In genomic region chr4:89776269-89776668, GRCm38 (mm10) we compare ENCODE assay signal across 20 mouse cellular contexts.
A peak's percentile ranks its signal among the peaks of the same experiment; 100 is the strongest.
DNase-seq lines count a peak whose midpoint lies in the region; ATAC-seq lines count a peak whose summit lies in the region.
"Had no signal": no experiment of that assay in that cellular context is flagged by ENCODE, and none has a peak within 500 bp of the region (broad histone marks: within the 10 kb centered on the region; RNA-seq: fewer than 3 reads in every experiment).

No protein-coding gene starts in this region.

- WGBS in embryonic facial prominence, embryonic 14.5 days, result 53% methylated on average over 10 of the region's 10 CpGs
- 61% methylated on average over 10 of the region's 10 CpGs for WGBS in embryonic facial prominence, embryonic 10.5 days
- WGBS in heart, embryonic 10.5 days, result 64% methylated on average over 10 of the region's 10 CpGs

- intact Hi-C loops in left cerebral cortex, postnatal 14 days (cut with DNase I), result no loop called here

- no peak overlapping the region for H3K4me2 ChIP-seq in embryonic facial prominence, embryonic 14.5 days (ENCODE audit: low read depth, low read length)
- H3K4me2 ChIP-seq: embryonic facial prominence, embryonic 15.5 days; heart, embryonic 12.5 days; hindbrain, embryonic 15.5 days; neural tube, embryonic 15.5 days had no signal

- no peaks in the 10 kb centered on the region for H3K9me3 ChIP-seq in embryonic facial prominence, embryonic 14.5 days (ENCODE audit: control insufficient read depth, low read length)
- H3K9me3 ChIP-seq in embryonic facial prominence, embryonic 10.5 days, result no peaks in the 10 kb centered on the region
- no peaks in the 10 kb centered on the region for H3K9me3 ChIP-seq in heart, embryonic 10.5 days
- H3K9me3 ChIP-seq: embryonic facial prominence, embryonic 15.5 days; heart, embryonic 12.5 days; hindbrain, embryonic 15.5 days; midbrain, embryonic 10.5 days; neural tube, embryonic 15.5 days had no signal

- ATAC-seq in embryonic facial prominence, embryonic 14.5 days (ENCODE audit: low read depth), result no peak

- no peak overlapping the region for H3K4me3 ChIP-seq in embryonic facial prominence, embryonic 14.5 days (ENCODE audit: low read depth, low read length)
- H3K4me3 ChIP-seq in embryonic facial prominence, embryonic 10.5 days, result no peak overlapping the region
- H3K4me3 ChIP-seq in heart, embryonic 10.5 days, result no peak overlapping the region
- H3K4me3 ChIP-seq: embryonic facial prominence, embryonic 15.5 days; heart, embryonic 12.5 days; hindbrain, embryonic 15.5 days; midbrain, embryonic 10.5 days; myocyte; neural tube, embryonic 15.5 days had no signal

- H3K9ac ChIP-seq in embryonic facial prominence, embryonic 14.5 days (ENCODE audit: low read depth, low read length), result no peak overlapping the region
- H3K9ac ChIP-seq: embryonic facial prominence, embryonic 15.5 days; heart, embryonic 12.5 days; hindbrain, embryonic 15.5 days; neural tube, embryonic 15.5 days had no signal

- H3K36me3 ChIP-seq in embryonic facial prominence, embryonic 14.5 days (ENCODE audit: control insufficient read depth, insufficient read depth, low read length), result no peaks in the 10 kb centered on the region
- no peaks in the 10 kb centered on the region for H3K36me3 ChIP-seq in embryonic facial prominence, embryonic 10.5 days (replicated peaks)
- H3K36me3 ChIP-seq in heart, embryonic 10.5 days, result no peaks in the 10 kb centered on the region
- H3K36me3 ChIP-seq: embryonic facial prominence, embryonic 15.5 days; heart, embryonic 12.5 days; hindbrain, embryonic 15.5 days; midbrain, embryonic 10.5 days; neural tube, embryonic 15.5 days had no signal

- H3K27ac ChIP-seq in embryonic facial prominence, embryonic 14.5 days (replicated peaks; ENCODE audit: low read depth, low read length), result no peak overlapping the region
- H3K27ac ChIP-seq in embryonic facial prominence, embryonic 10.5 days (replicated peaks), result no peak overlapping the region
- H3K27ac ChIP-seq in heart, embryonic 10.5 days, result no peak overlapping the region
- H3K27ac ChIP-seq: embryonic facial prominence, embryonic 15.5 days; hindbrain, embryonic 15.5 days; kidney, postnatal 0 days; midbrain, embryonic 10.5 days; neural tube, embryonic 15.5 days had no signal

- H3K27me3 ChIP-seq in embryonic facial prominence, embryonic 14.5 days (replicated peaks; ENCODE audit: control insufficient read depth, insufficient read depth, low read length), result no peaks in the 10 kb centered on the region
- no peaks in the 10 kb centered on the region for H3K27me3 ChIP-seq in embryonic facial prominence, embryonic 10.5 days (replicated peaks; ENCODE audit: low read depth, poor library complexity, severe bottlenecking)
- no peaks in the 10 kb centered on the region for H3K27me3 ChIP-seq in heart, embryonic 10.5 days (ENCODE audit: insufficient read depth, poor library complexity, severe bottlenecking)
- H3K27me3 ChIP-seq: embryonic facial prominence, embryonic 15.5 days; heart, embryonic 12.5 days; hindbrain, embryonic 15.5 days; neural tube, embryonic 15.5 days had no signal

- DNase-seq in embryonic facial prominence, embryonic 14.5 days (ENCODE audit: low spot score), result peak; percentile 0
- DNase-seq in embryonic facial prominence, embryonic 10.5 days (ENCODE audit: low spot score), result no peak
- DNase-seq in left cerebral cortex, postnatal 14 days (ENCODE audit: low spot score in 2 of 2), result peak; percentile 2 to 5
- DNase-seq in left cerebral cortex, adult 8-10 months (ENCODE audit: low spot score in 2 of 2), result no peak
- peak; percentile 27 for DNase-seq in brain, adult 2 months (ENCODE audit: low read depth, low spot score)
- DNase-seq in right cerebral cortex, postnatal 10 days (ENCODE audit: low spot score in 2 of 2), result peak; percentile 19 to 28
- no peak for DNase-seq in thymus, postnatal 25 days
- no peak for DNase-seq in heart, embryonic 10.5 days (ENCODE audit: low spot score)
- DNase-seq: cerebellum, adult 2 months; gastrocnemius, postnatal 25 days; kidney, adult 11 months; lung, adult 18-20 months; lung, postnatal 4 days had no signal

- H3K4me1 ChIP-seq in embryonic facial prominence, embryonic 14.5 days (ENCODE audit: control insufficient read depth, insufficient read depth, low read length), result no peaks in the 10 kb centered on the region
- H3K4me1 ChIP-seq in embryonic facial prominence, embryonic 10.5 days, result no peaks in the 10 kb centered on the region
- H3K4me1 ChIP-seq in heart, embryonic 10.5 days, result no peaks in the 10 kb centered on the region
- H3K4me1 ChIP-seq: embryonic facial prominence, embryonic 15.5 days; heart, embryonic 12.5 days; hindbrain, embryonic 15.5 days; midbrain, embryonic 10.5 days; neural tube, embryonic 15.5 days had no signal

Comparison
In these comparisons a context has a peak if more than half of its experiments do, and no peak if none do; other contexts are left out.
1. DNase-seq: peak in embryonic facial prominence, embryonic 14.5 days (single experiment), left cerebral cortex, postnatal 14 days (2 of 2), brain, adult 2 months (single experiment) and right cerebral cortex, postnatal 10 days (2 of 2); none in embryonic facial prominence, embryonic 10.5 days (single experiment), left cerebral cortex, adult 8-10 months (0 of 2), thymus, postnatal 25 days (single experiment) and heart, embryonic 10.5 days (single experiment).